Mouse (Mus musculus) hematopoietic stem cell, adult 5-6 weeks (primary cell): ENCODE data around the gene Kazald1. TPM values are rescaled to one million over a fixed set of nuclear protein-coding genes. Genes with fewer than 3 reads are reported as not detected.
A peak's percentile ranks its signal among the peaks of the same experiment; 100 is the strongest.
"Not testable (repeated sequence)": the region's sequence is repeated elsewhere in the genome, so short reads cannot be mapped to it uniquely, and the experiment has no call there.

Experiments
- ATAC-seq, 2 experiments: fragments of 125-278 bp in 1 of 2; replicated peaks in 1 of 2; 2 replicates each; pipeline ENCODE4 v1.8.0; 2016 to 2017; ENCODE audit warnings: inconsistent platforms in 2 of 2, mild to moderate bottlenecking in 2 of 2, moderate number of reproducible peaks in 2 of 2, low read depth in 1 of 2, moderate TSS enrichment in 1 of 2; ENCODE audit not compliant: low FRiP score in 2 of 2, poor library complexity in 2 of 2, severe bottlenecking in 2 of 2, insufficient read depth in 1 of 2, low TSS enrichment in 1 of 2
- total RNA-seq: library from RNA; stranded (forward); fragments of 172-1452, 232-1000 nt; gene quantifications from 2 replicates; pipeline ENCODE4 v1.2.3, GENCODE M21; 2017

The Kazald1 gene
- total RNA-seq, result 0.45 and 1.4 TPM in 2 replicates

DNA sequence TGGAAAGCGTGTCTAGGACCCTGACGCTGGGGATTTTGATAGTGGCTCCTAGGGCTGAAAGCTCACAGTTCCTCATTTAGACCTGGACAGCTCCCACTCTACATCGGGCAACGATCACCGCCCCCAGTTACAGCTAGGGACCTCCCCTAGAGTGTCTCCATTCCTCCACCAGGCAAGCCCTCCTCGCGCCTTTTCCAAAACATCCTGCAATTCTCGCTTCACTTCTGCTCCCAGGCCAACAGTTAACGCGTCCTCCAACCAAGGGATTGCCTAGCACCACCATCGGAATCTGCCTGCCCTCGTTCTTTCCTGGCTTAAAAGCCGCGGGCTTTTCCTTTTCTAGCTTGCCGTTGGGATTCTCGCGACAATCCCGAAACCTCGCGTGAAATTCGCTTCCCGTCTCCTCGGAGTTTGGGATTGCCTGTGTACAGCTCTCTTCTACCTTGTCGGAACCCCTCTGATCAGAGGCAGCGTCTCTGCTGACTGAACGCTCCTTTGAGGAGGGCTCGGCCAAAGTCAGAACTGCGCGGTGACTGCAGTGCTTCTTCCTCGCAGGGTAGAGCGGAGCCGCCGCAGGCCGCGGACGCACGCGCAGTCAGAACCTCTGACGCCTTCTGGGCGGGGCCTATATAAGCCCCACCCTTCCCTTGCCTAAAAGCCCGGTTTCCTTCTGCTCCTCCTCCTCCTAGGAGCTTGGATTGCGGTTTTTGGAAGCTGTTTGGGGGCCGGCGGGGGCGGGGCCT, at the start of gene Kazald1:
Gene Kazald1, plus strand, starts transcription at position 662 of the 743 bp plus-strand sequence.
- peak; percentile 55 to 59 for ATAC-seq

DNA sequence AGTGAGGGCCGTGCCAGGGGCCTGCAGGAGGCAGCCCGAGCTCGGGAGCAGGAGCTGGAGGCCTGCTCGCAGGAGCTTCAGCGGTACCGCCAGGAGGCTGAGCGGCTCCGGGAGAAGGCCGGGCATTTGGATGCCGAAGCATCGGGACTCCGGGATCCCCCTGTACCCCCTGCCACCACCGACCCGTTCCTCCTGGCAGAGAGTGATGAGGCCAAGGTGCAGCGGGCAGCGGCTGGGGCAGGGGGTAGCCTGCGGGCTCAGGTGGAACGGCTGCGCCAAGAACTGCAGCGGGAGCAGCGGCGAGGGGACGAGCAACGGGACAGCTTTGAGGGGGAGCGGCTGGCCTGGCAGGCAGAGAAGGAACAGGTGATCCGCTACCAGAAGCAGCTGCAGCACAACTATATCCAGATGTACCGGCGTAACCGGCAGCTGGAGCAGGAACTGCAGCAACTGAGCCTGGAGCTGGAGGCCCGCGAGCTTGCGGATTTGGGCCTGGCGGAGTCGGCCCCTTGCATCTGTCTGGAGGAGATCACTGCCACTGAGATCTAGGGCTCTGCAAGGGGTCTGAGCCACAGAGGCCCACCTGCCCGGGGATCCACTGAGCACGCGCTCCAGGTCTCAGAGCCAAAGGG, 49.0 kb upstream of the Kazald1 start:
- ATAC-seq, result no peak

- ATAC-seq, result no peak
Observed at GRCm38 (mm10) chr19:45026958-45027670, 47.9 kb upstream of the Kazald1 start.

- ATAC-seq, result no peak
Observed at GRCm38 (mm10) chr19:45027848-45028247, 47.2 kb upstream of the Kazald1 start.

DNA sequence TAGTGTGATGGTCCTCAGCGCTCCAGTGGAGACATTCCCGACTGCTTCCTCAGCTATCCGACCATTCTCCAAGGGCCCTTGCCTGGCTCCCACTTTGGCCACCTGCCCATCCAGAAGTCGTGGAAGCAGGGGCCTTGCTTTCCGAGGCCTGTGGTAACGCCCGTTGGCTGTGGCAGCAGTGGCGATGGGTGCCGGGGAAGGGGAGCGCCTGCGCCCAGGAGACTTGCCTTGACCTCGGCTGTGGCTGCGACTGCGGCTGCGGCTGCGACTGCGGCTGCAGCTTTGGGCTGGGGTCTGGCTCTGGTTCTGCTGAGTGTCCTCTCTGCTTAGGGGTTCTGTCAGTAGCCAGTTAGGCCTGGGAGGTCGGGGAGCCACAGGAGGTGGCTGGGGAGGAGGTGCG, 46.3 kb upstream of the Kazald1 start:
- no peak for ATAC-seq

GRCm38 (mm10) chr19:45029571-45029970, 45.5 kb upstream of the Kazald1 start:
- no peak for ATAC-seq

DNA sequence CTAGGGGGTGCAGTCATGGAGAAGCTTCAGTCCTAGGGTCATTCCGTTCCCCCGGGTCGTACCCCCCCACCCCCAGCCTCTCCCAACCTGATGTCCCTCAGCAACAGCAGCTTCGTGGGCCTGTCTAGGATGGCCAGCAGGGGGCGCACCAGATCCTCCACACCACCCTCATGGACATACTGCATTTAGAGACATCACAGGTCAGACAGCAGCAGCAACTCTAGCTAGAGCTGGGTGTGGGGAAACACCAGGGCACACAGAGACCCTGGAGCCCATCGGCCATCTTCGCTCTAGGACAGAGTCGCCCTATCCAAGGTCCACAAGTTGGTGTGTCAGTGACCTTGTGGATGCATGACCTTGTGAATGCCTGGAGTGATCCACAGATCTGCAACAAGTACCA, 44.9 kb upstream of the Kazald1 start:
- ATAC-seq, result 0 out of 4 replicates have a peak, but pooled peaks of 1 of the 2 experiments have one; percentile 23

DNA sequence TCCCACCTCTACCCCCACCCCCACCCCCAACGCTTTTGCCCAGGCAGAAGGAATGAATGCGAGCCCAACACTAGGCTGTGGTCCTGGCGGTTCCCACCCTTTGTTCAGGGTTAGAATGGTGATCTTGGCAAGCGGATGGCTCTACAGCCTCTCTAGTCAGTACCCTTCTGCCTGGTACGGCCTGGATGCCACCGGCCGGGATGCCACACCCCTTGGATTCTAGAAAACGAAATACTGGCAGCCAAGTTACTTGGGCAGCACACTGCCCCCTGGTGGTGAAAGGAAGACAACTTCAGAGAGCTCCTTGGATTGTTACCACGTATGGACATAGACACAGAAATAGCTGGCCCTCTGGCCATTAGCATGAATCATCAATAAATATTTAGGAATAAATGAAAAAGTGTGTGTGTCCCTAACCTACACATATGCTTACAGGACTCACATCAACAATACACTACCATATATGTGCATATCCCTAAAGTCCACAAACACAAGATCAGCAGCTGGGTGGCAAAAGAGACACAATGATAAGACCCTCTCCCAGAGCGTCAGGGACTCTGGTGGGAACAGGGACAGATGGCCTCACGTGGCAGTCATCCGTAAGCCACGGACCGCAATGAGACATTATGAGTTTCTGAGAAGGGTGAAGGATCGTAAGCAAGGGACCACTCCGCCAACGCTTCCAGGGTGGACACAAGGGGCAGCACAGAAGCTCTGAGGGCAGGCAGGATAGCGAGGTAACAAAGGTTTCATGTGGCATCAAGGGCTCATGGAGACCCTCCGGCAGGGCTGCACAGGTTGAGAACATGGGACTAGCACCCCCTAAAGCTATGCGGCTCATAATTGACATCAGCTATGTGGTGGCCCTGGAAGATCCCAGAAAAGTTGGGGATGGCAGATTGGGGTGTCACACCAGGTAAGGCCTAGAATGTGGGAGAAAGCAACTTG, 44.0 kb upstream of the Kazald1 start:
- ATAC-seq, result peak; percentile 48 to 59; a peak in 2 of 4 replicates

DNA sequence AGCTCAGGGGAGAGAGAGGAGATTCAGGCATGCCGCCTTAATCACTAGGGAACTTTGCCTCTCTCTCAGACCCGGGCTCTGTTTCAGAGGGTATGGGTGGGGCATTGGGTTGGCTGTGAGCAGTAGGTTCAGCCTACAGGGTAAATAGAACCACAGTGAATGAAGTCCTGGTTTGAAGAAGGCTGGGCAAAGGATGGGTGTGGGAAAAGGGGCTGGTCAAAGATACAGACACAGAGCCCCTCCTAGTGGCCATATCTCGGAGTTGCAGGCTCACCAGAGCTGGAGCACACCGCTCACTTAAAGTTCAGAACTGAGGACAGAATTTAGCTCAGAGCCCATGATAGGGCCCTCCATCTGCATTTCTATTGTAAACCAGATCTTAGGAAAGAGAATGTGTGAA, 43.3 kb upstream of the Kazald1 start:
- ATAC-seq, result peak; percentile 72 to 77

DNA sequence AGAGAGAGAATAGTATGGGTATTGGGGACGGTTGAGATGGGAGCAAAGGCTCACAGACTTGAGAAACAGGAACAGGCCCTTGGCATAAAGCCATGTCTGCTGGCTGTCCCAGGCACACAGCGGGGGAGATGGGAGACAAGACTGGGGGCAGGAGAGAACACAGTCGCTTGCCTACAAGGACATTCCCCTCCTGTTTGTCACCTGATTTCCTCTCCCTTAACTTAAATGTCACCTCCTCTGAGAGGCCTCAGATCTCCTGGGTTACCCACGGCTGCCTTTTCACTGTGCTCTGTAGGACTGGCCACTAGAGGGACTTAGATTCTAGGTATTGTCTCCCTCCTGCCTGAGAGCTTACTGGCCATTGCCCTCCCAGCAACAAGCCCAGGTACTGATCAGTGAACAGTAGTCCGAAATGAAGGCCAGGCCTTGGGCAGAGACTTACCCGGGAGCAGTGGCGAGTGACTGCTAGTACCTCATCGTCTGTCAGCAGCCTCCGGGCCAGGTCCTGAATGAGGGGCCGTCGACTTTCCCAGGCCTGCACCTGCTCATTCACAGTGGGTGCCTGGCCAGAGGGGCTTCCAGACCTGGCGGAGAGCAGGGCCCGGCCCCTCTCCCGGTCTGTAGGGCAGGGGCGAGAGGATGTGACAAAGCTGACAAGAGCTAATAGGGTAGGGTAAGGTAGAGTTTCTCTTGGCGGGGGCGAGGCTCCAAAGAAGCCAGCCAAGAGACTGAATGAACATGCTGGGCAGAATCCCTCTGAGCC, 42.3 kb upstream of the Kazald1 start:
- peak; percentile 27 to 51; a peak in 2 of 4 replicates for ATAC-seq

GRCm38 (mm10) chr19:45036867-45037266, 38.2 kb upstream of the Kazald1 start:
- peak; percentile 28 to 42; a peak in 3 of 4 replicates for ATAC-seq

DNA sequence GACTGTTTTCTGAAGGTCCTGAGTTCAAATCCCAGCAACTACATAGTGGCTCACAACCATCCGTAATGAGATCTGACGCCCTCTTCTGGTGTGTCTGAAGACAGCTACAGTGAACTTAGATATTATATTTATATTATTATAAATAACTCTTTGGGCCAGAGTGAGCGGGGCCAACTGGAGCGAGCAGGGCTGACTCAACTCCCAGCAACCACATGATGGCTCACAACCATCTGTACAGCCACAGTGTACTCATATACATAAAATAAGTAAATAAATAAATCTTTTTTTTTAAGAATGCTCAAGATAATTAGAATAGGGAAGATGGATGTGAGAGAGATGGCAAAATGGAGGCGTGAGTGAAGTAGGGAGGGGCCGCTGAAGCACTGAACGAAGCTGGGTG, 36.8 kb upstream of the Kazald1 start:
- not testable (repeated sequence) for ATAC-seq

GRCm38 (mm10) chr19:45040214-45040613, 34.8 kb upstream of the Kazald1 start:
- ATAC-seq, result no peak

GRCm38 (mm10) chr19:45044389-45044927, 30.6 kb upstream of the Kazald1 start:
- no peak for ATAC-seq

DNA sequence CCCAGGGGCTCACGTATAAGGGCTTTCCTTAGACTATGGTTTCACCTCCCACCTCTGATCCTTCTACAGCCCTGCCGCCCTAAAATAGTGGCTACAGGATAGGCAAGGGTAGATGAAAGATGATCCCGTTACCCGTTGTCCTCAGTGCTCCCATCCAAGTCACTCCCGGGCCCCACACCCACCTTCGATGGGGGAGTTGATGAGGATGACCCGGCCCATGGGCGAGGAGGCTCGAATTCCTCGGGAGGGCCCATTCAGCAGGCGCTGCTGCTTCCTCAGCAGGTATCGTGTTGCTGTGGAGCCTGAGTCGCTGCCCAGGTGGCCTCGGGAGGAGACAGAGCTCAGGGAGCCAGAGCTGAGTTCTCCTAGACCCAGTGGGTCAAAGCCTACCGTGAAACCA, 29.8 kb upstream of the Kazald1 start:
- no peak for ATAC-seq

- ATAC-seq, result no peak
Observed at GRCm38 (mm10) chr19:45045651-45046050, 29.4 kb upstream of the Kazald1 start, which contains the start of gene Pdzd7. TSS of gene Pdzd7 (minus strand) at chr19:45045717.
